Mouse (Mus musculus) kidney, postnatal 0 days (tissue): ENCODE measurements at regions not wholly inside any gene's neighbourhood (a gene's known extent, or its start where the extent isn't known, plus 50 kb on each side); places are given as distances from the start of the nearest gene placed in this dataset.

ENCODE experiments used
- ATAC-seq: fragments of 200-750 bp; cut with Nextera tagmentation; replicated peaks from 2 replicates; pipeline ENCODE4 v1.8.0; 2017; ENCODE audit warnings: low read depth, moderate number of reproducible peaks, moderate TSS enrichment, moderate library complexity; ENCODE audit not compliant: low FRiP score
- DNase-seq: peaks from one replicate; pipeline ENCODE4 v3.0.0-alpha.2; 2016; ENCODE audit warnings: low spot score
- H3K27ac ChIP-seq: fragments of 300-500 bp; sonication (generic); 2 replicates; pipeline ENCODE4 v1.5.1; 2014; ENCODE audit warnings: mild to moderate bottlenecking
- H3K27me3 ChIP-seq: fragments of 300-500 bp; sonication (generic); 2 replicates; pipeline ENCODE4 v1.6.1; 2014; ENCODE audit warnings: low read length, mixed read lengths; ENCODE audit not compliant: insufficient read depth
- H3K36me3 ChIP-seq: fragments of 300-500 bp; sonication (generic); 2 replicates; pipeline ENCODE4 v1.6.1; 2014; ENCODE audit warnings: low read length, mixed read lengths; ENCODE audit not compliant: insufficient read depth
- H3K4me1 ChIP-seq: fragments of 300-500 bp; sonication (generic); replicated peaks from 2 replicates; pipeline ENCODE4 v1.6.1; 2014; ENCODE audit warnings: antibody characterized with exemption, low read length, mixed read lengths; ENCODE audit not compliant: insufficient read depth
- H3K4me2 ChIP-seq: fragments of 300-500 bp; sonication (generic); 2 replicates; pipeline ENCODE4 v1.6.1; 2014; ENCODE audit warnings: mild to moderate bottlenecking, low read length, moderate library complexity, mixed read lengths
- H3K4me3 ChIP-seq: fragments of 300-500 bp; sonication (generic); replicated peaks from 2 replicates; pipeline ENCODE4 v1.5.1; 2014; ENCODE audit warnings: low read depth, low read length
- H3K9ac ChIP-seq: fragments of 300-500 bp; sonication (generic); 2 replicates; pipeline ENCODE4 v1.6.1; 2014; ENCODE audit warnings: low read depth, low read length
- H3K9me3 ChIP-seq: fragments of 300-500 bp; sonication (generic); replicated peaks from 2 replicates; pipeline ENCODE4 v1.6.1; 2016; ENCODE audit warnings: low read length, inconsistent platforms, mixed read lengths
- CTCF ChIP-seq: IDR thresholded peaks from 2 replicates; pipeline ENCODE4 v1.5.1; 2016; ENCODE audit warnings: antibody characterized with exemption, low read depth, mild to moderate bottlenecking, moderate library complexity
- WGBS: fragments of 180-500 bp; shearing (Covaris S2); extraction: QIAGEN DNeasy Blood & Tissue Kit; methylation state at CpG from one replicate; pipeline ENCODE4 v1.1.7; 2014; 5-methylcytosine and 5-hydroxymethylcytosine counted together

GRCm38 (mm10) chr14:81254343-81254838 lies 1270.5 kb downstream of the Olfm4 start:
- ATAC-seq (no peak), DNase-seq (no peak)
- 71% methylated on average over 4 of the region's 4 CpGs for WGBS

GRCm38 (mm10) chr14:81255423-81255822 lies 1271.5 kb downstream of the Olfm4 start:
- Histone ChIP-seq H3K4me1 (no peaks in the 10 kb centered on the region), H3K27me3 (no peaks in the 10 kb centered on the region), H3K4me3 (no peak overlapping the region), H3K9me3 (no peaks in the 10 kb centered on the region), H3K36me3 (no peaks in the 10 kb centered on the region), H3K9ac (no peak overlapping the region), H3K27ac (no peak overlapping the region), H3K4me2 (no peak overlapping the region)
- ATAC-seq (no peak), DNase-seq (no peak)
- no peak for TF ChIP-seq CTCF

More at GRCm38 (mm10) chr14:81254343-81254838, 1270.5 kb downstream of the Olfm4 start:
- no peak for TF ChIP-seq CTCF
- Histone ChIP-seq H3K27me3 (no peaks in the 10 kb centered on the region), H3K9me3 (no peaks in the 10 kb centered on the region), H3K4me1 (no peaks in the 10 kb centered on the region), H3K36me3 (no peaks in the 10 kb centered on the region), H3K9ac (no peak overlapping the region), H3K4me2 (no peak overlapping the region), H3K4me3 (no peak overlapping the region), H3K27ac (no peak overlapping the region)

- no peak overlapping the region for H3K4me3 ChIP-seq
- H3K9ac ChIP-seq: no peak overlapping the region
- no peak for TF ChIP-seq CTCF
- H3K9me3 ChIP-seq: no peaks in the 10 kb centered on the region
- 77% methylated on average over 3 of the region's 3 CpGs for WGBS
- no peaks in the 10 kb centered on the region for H3K4me1 ChIP-seq
- no peak for DNase-seq
- H3K27ac ChIP-seq: no peak overlapping the region
- no peaks in the 10 kb centered on the region for H3K27me3 ChIP-seq
- H3K36me3 ChIP-seq: no peaks in the 10 kb centered on the region
- no peak overlapping the region for H3K4me2 ChIP-seq
- no peak for ATAC-seq
These were observed 1283.9 kb downstream of the Olfm4 start for GRCm38 (mm10) chr14:81267637-81268373.

GRCm38 (mm10) chr14:81287489-81288025 lies 1303.7 kb downstream of the Olfm4 start:
- H3K9ac ChIP-seq: no peak overlapping the region
- WGBS: 82% methylated on average over 3 of the region's 3 CpGs
- no peaks in the 10 kb centered on the region for H3K27me3 ChIP-seq
- H3K9me3 ChIP-seq: no peaks in the 10 kb centered on the region
- ATAC-seq: no peak
- no peaks in the 10 kb centered on the region for H3K36me3 ChIP-seq
- no peak overlapping the region for H3K27ac ChIP-seq
- TF ChIP-seq CTCF: no peak
- no peak overlapping the region for H3K4me2 ChIP-seq
- no peaks in the 10 kb centered on the region for H3K4me1 ChIP-seq
- no peak for DNase-seq
- H3K4me3 ChIP-seq: no peak overlapping the region

GRCm38 (mm10) chr14:81307160-81307559 lies 1323.3 kb downstream of the Olfm4 start:
- no peaks in the 10 kb centered on the region for H3K27me3 ChIP-seq
- H3K9me3 ChIP-seq: no peaks in the 10 kb centered on the region
- no peak overlapping the region for H3K9ac ChIP-seq
- DNase-seq: peak; percentile 1
- H3K4me2 ChIP-seq: no peak overlapping the region
- no peak overlapping the region for H3K27ac ChIP-seq
- no peak for TF ChIP-seq CTCF
- no peak overlapping the region for H3K4me3 ChIP-seq
- H3K4me1 ChIP-seq: no peaks in the 10 kb centered on the region
- no peak for ATAC-seq
- WGBS: 55% methylated on average over 4 of the region's 4 CpGs
- H3K36me3 ChIP-seq: no peaks in the 10 kb centered on the region

- WGBS: 75% methylated on average over 2 of the region's 2 CpGs
- DNase-seq: no peak
- Histone ChIP-seq H3K36me3 (no peaks in the 10 kb centered on the region), H3K9me3 (no peaks in the 10 kb centered on the region), H3K9ac (no peak overlapping the region), H3K4me1 (no peaks in the 10 kb centered on the region), H3K4me3 (no peak overlapping the region), H3K4me2 (no peak overlapping the region), H3K27ac (no peak overlapping the region), H3K27me3 (no peaks in the 10 kb centered on the region)
- ATAC-seq: no peak
- TF ChIP-seq CTCF: no peak
These were observed 1357.2 kb downstream of the Olfm4 start for GRCm38 (mm10) chr14:81341058-81341457.

GRCm38 (mm10) chr14:81387566-81387965 lies 1403.7 kb downstream of the Olfm4 start:
- ATAC-seq (no peak), DNase-seq (no peak)
- Histone ChIP-seq H3K4me2 (no peak overlapping the region), H3K9me3 (no peaks in the 10 kb centered on the region), H3K4me1 (no peaks in the 10 kb centered on the region), H3K9ac (no peak overlapping the region), H3K36me3 (no peaks in the 10 kb centered on the region), H3K27me3 (no peaks in the 10 kb centered on the region), H3K4me3 (no peak overlapping the region), H3K27ac (no peak overlapping the region)
- WGBS: 91% methylated on average over 2 of the region's 2 CpGs
- TF ChIP-seq CTCF: no peak
